Mouse (Mus musculus) erythroblast, embryonic 14.5 days (primary cell): ENCODE results near the gene Dnmt3a.

ENCODE experiments used
- GATA1 ChIP-seq: IDR thresholded peaks from 2 replicates; pipeline ENCODE4 v1.6.1; 2012; ENCODE audit warnings: low read length, inconsistent platforms, mixed read lengths
- TAL1 ChIP-seq: IDR thresholded peaks from 3 replicates; pipeline ENCODE4 v1.6.1; 2012; ENCODE audit warnings: low read length, inconsistent platforms, mixed read lengths

GRCm38 (mm10) chr12:3805852-3806251 is at the start of gene Dnmt3a:
- TF ChIP-seq GATA1 (no peak), TAL1 (no peak)
